Mouse (Mus musculus) stomach, postnatal 0 days (tissue): ENCODE results near the gene St3gal5. TPM values are rescaled to one million over a fixed set of nuclear protein-coding genes. Genes with fewer than 3 reads are reported as not detected.

Experiments
- ATAC-seq: fragments of 200-750 bp; cut with Nextera tagmentation; 2 replicates; pipeline ENCODE4 v1.8.0; 2017; ENCODE audit not compliant: low FRiP score, low TSS enrichment
- DNase-seq: peaks from one replicate; pipeline ENCODE4 v3.0.0-alpha.2; 2016; ENCODE audit warnings: low spot score
- H3K27ac ChIP-seq: fragments of 300-500 bp; sonication (generic); replicated peaks from 2 replicates; pipeline ENCODE4 v1.5.1; 2014; ENCODE audit warnings: mild to moderate bottlenecking, control low read depth
- H3K27me3 ChIP-seq: fragments of 300-500 bp; sonication (generic); 2 replicates; pipeline ENCODE4 v1.6.1; 2014; ENCODE audit warnings: low read length; ENCODE audit not compliant: control insufficient read depth, insufficient read depth
- H3K36me3 ChIP-seq: fragments of 300-500 bp; sonication (generic); 2 replicates; pipeline ENCODE4 v1.6.1; 2014; ENCODE audit warnings: low read length, mixed read lengths; ENCODE audit not compliant: control insufficient read depth, insufficient read depth
- H3K4me1 ChIP-seq: fragments of 300-500 bp; sonication (generic); replicated peaks from 2 replicates; pipeline ENCODE4 v1.6.1; 2014; ENCODE audit warnings: antibody characterized with exemption; ENCODE audit not compliant: control insufficient read depth, insufficient read depth
- H3K4me2 ChIP-seq: fragments of 300-500 bp; sonication (generic); replicated peaks from 2 replicates; pipeline ENCODE4 v1.6.1; 2014; ENCODE audit warnings: low read depth, mild to moderate bottlenecking, control low read depth, moderate library complexity
- H3K4me3 ChIP-seq: fragments of 300-500 bp; sonication (generic); 2 replicates; pipeline ENCODE4 v1.5.1; 2014; ENCODE audit warnings: low read depth, low read length, control low read depth
- H3K9ac ChIP-seq: fragments of 300-500 bp; sonication (generic); 2 replicates; pipeline ENCODE4 v1.6.1; 2014; ENCODE audit warnings: mild to moderate bottlenecking, low read length, control low read depth, mixed read lengths
- H3K9me3 ChIP-seq: fragments of 300-500 bp; sonication (generic); 2 replicates; pipeline ENCODE4 v1.6.1; 2016; ENCODE audit warnings: low read length; ENCODE audit not compliant: control insufficient read depth
- CTCF ChIP-seq: IDR thresholded peaks from 2 replicates; pipeline ENCODE4 v1.5.1; 2016; ENCODE audit warnings: antibody characterized with exemption, low read depth, mild to moderate bottlenecking, moderate library complexity
- EP300 ChIP-seq: optimal IDR thresholded peaks from 2 replicates; pipeline ENCODE3; 2016; ENCODE audit warnings: antibody characterized with exemption
- WGBS: fragments of 180-500 bp; shearing (Covaris S2); extraction: QIAGEN DNeasy Blood & Tissue Kit; methylation state at CpG from one replicate; pipeline ENCODE4 v1.1.7; 2014; 5-methylcytosine and 5-hydroxymethylcytosine counted together
- polyA plus RNA-seq: library from polyadenylated mRNA; unstranded; fragments of >200 nt; fragmentation: Nextera tagmentation; extraction: Ambion mirVana; gene quantifications from 2 replicates; pipeline ENCODE4 v1.2.1, GENCODE M21; 2015

Gene St3gal5
- polyA plus RNA-seq, 1 experiment from 2014 or later: 14.2 TPM

- Histone ChIP-seq H3K36me3 (no peaks in the 10 kb centered on the region), H3K9me3 (no peaks in the 10 kb centered on the region), H3K4me3 (no peak overlapping the region), H3K9ac (no peak overlapping the region), H3K4me2 (no peak overlapping the region), H3K27me3 (no peaks in the 10 kb centered on the region), H3K27ac (no peak overlapping the region), H3K4me1 (no peaks in the 10 kb centered on the region)
- no peak for TF ChIP-seq EP300
- no peak for DNase-seq
- ATAC-seq: peak; percentile 51; the same call in 1 of the 2 replicates
- 56% methylated on average over 5 of the region's 5 CpGs for WGBS
Measured at GRCm38 (mm10) chr6:72071281-72071870, 26.0 kb upstream of the St3gal5 start.

- Histone ChIP-seq H3K4me3 (no peak overlapping the region), H3K9me3 (no peaks in the 10 kb centered on the region), H3K36me3 (no peaks in the 10 kb centered on the region), H3K4me1 (no peaks in the 10 kb centered on the region), H3K4me2 (no peak overlapping the region), H3K9ac (no peak overlapping the region), H3K27ac (no peak overlapping the region), H3K27me3 (no peaks in the 10 kb centered on the region)
- no peak for ATAC-seq
- TF ChIP-seq EP300 (no peak), CTCF (no peak)
- no peak for DNase-seq
- 92% methylated on average over 4 of the region's 4 CpGs for WGBS
Measured at GRCm38 (mm10) chr6:72073781-72074180, 23.6 kb upstream of the St3gal5 start.

- 63% methylated on average over 8 of the region's 9 CpGs for WGBS
Measured at GRCm38 (mm10) chr6:72076512-72076911, 20.9 kb upstream of the St3gal5 start.

GRCm38 (mm10) chr6:72078178-72078577 lies 19.2 kb upstream of the St3gal5 start:
- 78% methylated on average over 5 of the region's 5 CpGs for WGBS
- no peak for ATAC-seq

More at GRCm38 (mm10) chr6:72076512-72076911, 20.9 kb upstream of the St3gal5 start:
- ATAC-seq (peak; percentile 49; the same call in 1 of the 2 replicates), DNase-seq (no peak)
- TF ChIP-seq EP300 (no peak), CTCF (no peak)
- Histone ChIP-seq H3K9me3 (no peaks in the 10 kb centered on the region), H3K36me3 (no peaks in the 10 kb centered on the region), H3K27ac (no peak overlapping the region), H3K27me3 (no peaks in the 10 kb centered on the region), H3K4me1 (no peaks in the 10 kb centered on the region), H3K4me2 (no peak overlapping the region), H3K9ac (no peak overlapping the region), H3K4me3 (no peak overlapping the region)

GRCm38 (mm10) chr6:72081318-72082024 lies 15.9 kb upstream of the St3gal5 start:
- Histone ChIP-seq H3K27ac (no peak overlapping the region), H3K4me2 (no peak overlapping the region), H3K4me1 (no peaks in the 10 kb centered on the region), H3K27me3 (no peaks in the 10 kb centered on the region), H3K9ac (no peak overlapping the region), H3K9me3 (no peaks in the 10 kb centered on the region), H3K36me3 (no peaks in the 10 kb centered on the region), H3K4me3 (no peak overlapping the region)
- DNase-seq: no peak
- WGBS: 81% methylated on average over 13 of the region's 13 CpGs
- no peak for ATAC-seq
- no peak for TF ChIP-seq CTCF
- TF ChIP-seq EP300: no peak

More at GRCm38 (mm10) chr6:72078178-72078577, 19.2 kb upstream of the St3gal5 start:
- Histone ChIP-seq H3K4me2 (no peak overlapping the region), H3K9me3 (no peaks in the 10 kb centered on the region), H3K27ac (no peak overlapping the region), H3K27me3 (no peaks in the 10 kb centered on the region), H3K36me3 (no peaks in the 10 kb centered on the region), H3K4me1 (no peaks in the 10 kb centered on the region), H3K4me3 (no peak overlapping the region), H3K9ac (no peak overlapping the region)
- no peak for TF ChIP-seq CTCF
- no peak for TF ChIP-seq EP300
- DNase-seq: no peak

GRCm38 (mm10) chr6:72087402-72087801 lies 10.0 kb upstream of the St3gal5 start:
- no peak for DNase-seq
- Histone ChIP-seq H3K27me3 (no peaks in the 10 kb centered on the region), H3K36me3 (no peaks in the 10 kb centered on the region)

More at GRCm38 (mm10) chr6:72087402-72087801, 10.0 kb upstream of the St3gal5 start:
- Histone ChIP-seq H3K9ac (no peak overlapping the region), H3K27ac (no peak overlapping the region), H3K4me3 (no peak overlapping the region), H3K4me1 (no peaks in the 10 kb centered on the region), H3K4me2 (no peak overlapping the region), H3K9me3 (no peaks in the 10 kb centered on the region)
- no peak for ATAC-seq
- TF ChIP-seq EP300 (no peak), CTCF (no peak)
- 56% methylated on average over 5 of the region's 5 CpGs for WGBS
